Comparison of ENCODE assay signal across 8 mouse cellular contexts in genomic region chr13:98813596-98814274, GRCm38 (mm10). TPM values are rescaled to one million over a fixed set of nuclear protein-coding genes. Genes with fewer than 3 reads are reported as not detected.
DNase-seq lines count a peak whose midpoint lies in the region; ATAC-seq and TF ChIP-seq lines count a peak whose summit lies in the region.

No protein-coding gene starts in this region.

- peak overlapping the region; percentile 97 for H3K9ac ChIP-seq in lung, embryonic 14.5 days
- peak overlapping the region; percentile 99; the same call in 1 of the 2 replicates for H3K9ac ChIP-seq in embryonic facial prominence, embryonic 12.5 days
- no peak overlapping the region; the same call in 1 of the 2 replicates for H3K9ac ChIP-seq in limb, embryonic 11.5 days (ENCODE audit: low read length)

- H3K27me3 ChIP-seq in lung, embryonic 14.5 days (ENCODE audit: insufficient read depth, low read length), result no peaks in the 10 kb centered on the region
- H3K27me3 ChIP-seq in embryonic facial prominence, embryonic 12.5 days, result no peaks in the 10 kb centered on the region
- no peaks in the 10 kb centered on the region for H3K27me3 ChIP-seq in limb, embryonic 11.5 days (ENCODE audit: control insufficient read depth, insufficient read depth, low read length)

- peak overlapping the region; percentile 98; the same call in 1 of the 2 replicates for H3K27ac ChIP-seq in lung, embryonic 14.5 days (ENCODE audit: low read depth)
- H3K27ac ChIP-seq in embryonic facial prominence, embryonic 12.5 days, result peak overlapping the region; percentile 97; the same call in 1 of the 2 replicates
- H3K27ac ChIP-seq in limb, embryonic 11.5 days (replicated peaks; ENCODE audit: low read depth, low read length), result no peak overlapping the region
- H3K27ac ChIP-seq in olfactory bulb, adult 2 months (ENCODE audit: insufficient read depth, low read depth, low read length), result no peak overlapping the region

- H3K9me3 ChIP-seq in lung, embryonic 14.5 days (ENCODE audit: low read depth, low read length), result no peaks in the 10 kb centered on the region
- no peaks in the 10 kb centered on the region for H3K9me3 ChIP-seq in embryonic facial prominence, embryonic 12.5 days
- no peaks in the 10 kb centered on the region for H3K9me3 ChIP-seq in limb, embryonic 11.5 days (ENCODE audit: control insufficient read depth, low read length)

- H3K36me3 ChIP-seq in lung, embryonic 14.5 days (ENCODE audit: insufficient read depth), result no peaks in the 10 kb centered on the region
- no peaks in the 10 kb centered on the region for H3K36me3 ChIP-seq in embryonic facial prominence, embryonic 12.5 days
- no peaks in the 10 kb centered on the region for H3K36me3 ChIP-seq in limb, embryonic 11.5 days (ENCODE audit: control insufficient read depth, insufficient read depth, low read length)

- TF ChIP-seq CTCF in lung, embryonic 14.5 days (IDR thresholded peaks at IDR 0.05; ENCODE audit: low read depth), result no peak
- no peak for TF ChIP-seq CTCF in olfactory bulb, adult 2 months (IDR thresholded peaks at IDR 0.05; ENCODE audit: insufficient read depth, low read depth, low read length)

- peaks cover 9% of the 10 kb centered on the region; the same call in 1 of the 2 replicates for H3K4me1 ChIP-seq in lung, embryonic 14.5 days (ENCODE audit: insufficient read depth)
- peaks cover 11% of the 10 kb centered on the region for H3K4me1 ChIP-seq in embryonic facial prominence, embryonic 12.5 days
- H3K4me1 ChIP-seq in limb, embryonic 11.5 days (ENCODE audit: control insufficient read depth, insufficient read depth, low read length), result no peaks in the 10 kb centered on the region
- peaks cover 4% of the 10 kb centered on the region; the same call in 1 of the 2 replicates for H3K4me1 ChIP-seq in olfactory bulb, adult 2 months (ENCODE audit: control insufficient read depth, insufficient read depth, low read length)

- no peak for ATAC-seq in lung, embryonic 14.5 days (ENCODE audit: insufficient read depth)
- ATAC-seq in embryonic facial prominence, embryonic 12.5 days (ENCODE audit: insufficient number of reproducible peaks, insufficient read depth, low FRiP score, low TSS enrichment), result no peak
- no peak for ATAC-seq in limb, embryonic 11.5 days (ENCODE audit: insufficient number of reproducible peaks, low FRiP score, low TSS enrichment, low read depth)

- no peak for TF ChIP-seq POLR2A in olfactory bulb, adult 2 months (IDR thresholded peaks at IDR 0.05; ENCODE audit: insufficient read depth, low read depth, low read length)

- peak; percentile 37 for DNase-seq in lung, embryonic 14.5 days
- no peak for DNase-seq in lung, postnatal 25 days (ENCODE audit: low spot score)
- no peak for DNase-seq in limb, embryonic 11.5 days (ENCODE audit: low spot score)
- DNase-seq in right cerebral cortex, postnatal 36 days (ENCODE audit: low spot score in 2 of 2), result no peak
- DNase-seq in layer of hippocampus, adult 18-20 months (ENCODE audit: low spot score in 2 of 2), result no peak
- DNase-seq in right cerebral cortex, adult 2 months (ENCODE audit: low spot score in 2 of 2), result no peak

- peak overlapping the region; percentile 61 for H3K4me2 ChIP-seq in lung, embryonic 14.5 days
- H3K4me2 ChIP-seq in embryonic facial prominence, embryonic 12.5 days (replicated peaks), result peak overlapping the region; percentile 57
- H3K4me2 ChIP-seq in limb, embryonic 11.5 days (ENCODE audit: low read depth, severe bottlenecking), result peak overlapping the region; percentile 48

- 15% methylated on average over 12 of the region's 12 CpGs for WGBS in lung, embryonic 14.5 days
- WGBS in embryonic facial prominence, embryonic 12.5 days, result 31% methylated on average over 12 of the region's 12 CpGs
- 39% methylated on average over 12 of the region's 12 CpGs for WGBS in limb, embryonic 11.5 days
- 23% methylated on average over 12 of the region's 12 CpGs for WGBS in olfactory bulb, adult 2 months

- H3K4me3 ChIP-seq in lung, embryonic 14.5 days (ENCODE audit: low read depth, low read length), result peak overlapping the region; percentile 88
- peak overlapping the region; percentile 94 for H3K4me3 ChIP-seq in embryonic facial prominence, embryonic 12.5 days
- peak overlapping the region; percentile 83 for H3K4me3 ChIP-seq in limb, embryonic 11.5 days (ENCODE audit: low read depth, low read length)
- peak overlapping the region; percentile 82; the same call in 1 of the 2 replicates for H3K4me3 ChIP-seq in olfactory bulb, adult 2 months (ENCODE audit: insufficient read depth, low read depth, low read length)

RNA-seq across cellular contexts. Expression of gene Fcho2, which starts 1.5 kb away (rescaled TPM):
- 39.0 and 39.6 TPM in 2 replicates for polyA plus RNA-seq in lung, embryonic 14.5 days (2014; fragmentation: Nextera tagmentation; extraction: Ambion mirVana)
- polyA plus RNA-seq in embryonic facial prominence, embryonic 12.5 days (2016; fragmentation: Nextera tagmentation; extraction: Ambion mirVana), result 51.5 and 59.8 TPM in 2 replicates
- polyA plus RNA-seq in limb, embryonic 11.5 days (2014; fragmentation: Nextera tagmentation; extraction: Ambion mirVana), result 29.3 and 34.8 TPM in 2 replicates
- polyA plus RNA-seq in olfactory bulb, adult 2 months (2012; ENCODE audit: insufficient read depth, insufficient read length, low replicate concordance, missing spikeins), result not detected in 2 replicates
- 10 to 100 TPM; 37.6 to 38.9 TPM for total RNA-seq in layer of hippocampus, adult 18-20 months (2021)

Comparison
In these comparisons a context has a peak if more than half of its experiments do, and no peak if none do; other contexts are left out.
1. H3K27ac ChIP-seq: peak in lung, embryonic 14.5 days (single experiment) and embryonic facial prominence, embryonic 12.5 days (single experiment); none in limb, embryonic 11.5 days (single experiment) and olfactory bulb, adult 2 months (single experiment).
2. Peak in every context shown above with its lines, with median percentiles within 50 percentile points of each other: H3K4me2 ChIP-seq and H3K4me3 ChIP-seq.